Mouse (Mus musculus) lung, embryonic 16.5 days (tissue): ENCODE results near the gene Bag1. TPM values are rescaled to one million over a fixed set of nuclear protein-coding genes. Genes with fewer than 3 reads are reported as not detected.

ENCODE experiments used
- ATAC-seq: fragments of 200-750 bp; cut with Nextera tagmentation; 2 replicates; pipeline ENCODE4 v1.8.0; 2017; ENCODE audit warnings: low read depth, mild to moderate bottlenecking, moderate library complexity
- H3K27ac ChIP-seq: fragments of 300-500 bp; sonication (generic); 2 replicates; pipeline ENCODE4 v1.5.1; 2014; ENCODE audit warnings: mild to moderate bottlenecking, control low read depth, low read length
- H3K27me3 ChIP-seq: fragments of 300-500 bp; sonication (generic); 2 replicates; pipeline ENCODE4 v1.6.1; 2014; ENCODE audit warnings: low read depth, low read length, mixed read lengths; ENCODE audit not compliant: control insufficient read depth, insufficient read depth
- H3K36me3 ChIP-seq: fragments of 300-500 bp; sonication (generic); 2 replicates; pipeline ENCODE4 v1.6.1; 2014; ENCODE audit warnings: low read length; ENCODE audit not compliant: control insufficient read depth, insufficient read depth
- H3K4me1 ChIP-seq: fragments of 300-500 bp; sonication (generic); replicated peaks from 2 replicates; pipeline ENCODE4 v1.6.1; 2014; ENCODE audit warnings: low read length, mixed read lengths; ENCODE audit not compliant: control insufficient read depth, insufficient read depth
- H3K4me2 ChIP-seq: fragments of 300-500 bp; sonication (generic); 2 replicates; pipeline ENCODE4 v1.6.1; 2014; ENCODE audit warnings: low read depth, low read length, control low read depth
- H3K4me3 ChIP-seq: fragments of 300-500 bp; sonication (generic); 2 replicates; pipeline ENCODE4 v1.5.1; 2014; ENCODE audit warnings: mild to moderate bottlenecking, low read length, control low read depth
- H3K9ac ChIP-seq: fragments of 300-500 bp; sonication (generic); 2 replicates; pipeline ENCODE4 v1.6.1; 2014; ENCODE audit warnings: low read length, control low read depth
- H3K9me3 ChIP-seq: fragments of 300-500 bp; sonication (generic); 2 replicates; pipeline ENCODE4 v1.6.1; 2016; ENCODE audit warnings: low read length; ENCODE audit not compliant: control insufficient read depth
- WGBS: fragments of 180-500 bp; shearing (Covaris S2); extraction: QIAGEN DNeasy Blood & Tissue Kit; methylation state at CpG from one replicate; pipeline ENCODE4 v1.1.7; 2014; 5-methylcytosine and 5-hydroxymethylcytosine counted together
- polyA plus RNA-seq: library from polyadenylated mRNA; unstranded; fragments of >200 nt; fragmentation: Nextera tagmentation; extraction: Ambion mirVana; gene quantifications from 2 replicates; pipeline ENCODE4 v1.2.1, GENCODE M21; 2015

Gene Bag1
- polyA plus RNA-seq, 1 experiment from 2014 or later = 187 TPM

- H3K9me3 ChIP-seq = no peaks in the 10 kb centered on the region
- H3K4me2 ChIP-seq = peak overlapping the region; percentile 72
- peak overlapping the region; percentile 87 for H3K9ac ChIP-seq
- no peaks in the 10 kb centered on the region for H3K27me3 ChIP-seq
- H3K4me3 ChIP-seq = peak overlapping the region; percentile 90
- peaks cover 4% of the 10 kb centered on the region; the same call in 1 of the 2 replicates for H3K36me3 ChIP-seq
- 23% methylated on average over 13 of the region's 13 CpGs for WGBS
- no peak for ATAC-seq
- H3K4me1 ChIP-seq = peaks cover 7% of the 10 kb centered on the region; the same call in 1 of the 2 replicates
- H3K27ac ChIP-seq = peak overlapping the region; percentile 96; the same call in 1 of the 2 replicates
Observed at GRCm38 (mm10) chr4:40971744-40972143, 23.6 kb upstream of the Bag1 start.

DNA sequence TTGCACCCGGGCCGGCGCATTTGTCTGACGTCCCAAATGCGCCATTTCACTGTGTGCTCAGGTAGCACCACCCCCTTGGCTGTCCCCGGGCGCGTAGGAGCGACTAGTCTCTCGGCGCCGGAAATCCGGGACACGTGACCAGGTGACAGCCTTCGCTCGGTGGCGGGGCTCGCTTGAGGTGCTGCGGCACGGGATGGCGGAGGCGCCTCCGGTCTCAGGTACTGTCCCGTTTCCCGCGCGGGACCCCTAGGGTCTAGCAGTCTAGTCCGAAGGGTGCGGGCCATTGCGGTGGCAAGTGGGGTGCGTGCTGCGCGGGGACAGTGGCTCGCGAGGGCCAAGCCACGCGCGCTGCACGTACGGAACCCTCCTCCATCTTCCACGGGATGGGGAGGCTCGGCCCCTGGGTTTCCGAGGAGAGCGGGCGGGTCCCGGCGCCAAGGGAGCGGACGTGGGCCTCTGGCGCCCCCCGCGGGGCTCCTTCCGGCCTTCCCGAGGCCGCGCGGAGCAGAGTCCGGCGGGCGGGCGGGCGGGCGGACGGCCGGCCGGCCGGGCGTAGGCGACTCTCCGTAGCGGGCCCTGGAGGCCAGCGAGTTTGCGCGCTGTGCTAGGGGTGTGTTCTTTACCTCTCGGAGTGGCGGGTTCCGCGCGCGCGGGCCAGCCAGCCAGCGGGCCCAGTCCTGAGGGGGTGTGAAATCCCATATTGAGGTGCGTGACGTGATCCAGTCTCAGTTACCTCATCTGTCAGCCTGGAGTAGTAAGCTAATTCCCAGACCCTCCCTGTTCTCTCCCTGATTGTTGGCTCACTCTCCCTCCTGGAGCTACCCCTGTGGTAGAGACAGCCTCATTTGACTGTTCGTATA is 23.0 kb upstream of the Bag1 start, which contains the start of gene Nfx1:
TSS of gene Nfx1 (plus strand) at position 65 of the 860 bp plus-strand sequence.
- ATAC-seq = peak; percentile 97
- Histone ChIP-seq H3K4me2 (peak within 1 kb of the TSS; percentile 72), H3K9ac (peak within 1 kb of the TSS; percentile 87), H3K9me3 (no peaks in the 10 kb centered on the region), H3K4me3 (peak within 1 kb of the TSS; percentile 90), H3K27me3 (no peaks in the 10 kb centered on the region), H3K36me3 (peaks cover 3% of the 10 kb centered on the region; the same call in 1 of the 2 replicates), H3K27ac (peak within 1 kb of the TSS; percentile 96), H3K4me1 (peaks cover 7% of the 10 kb centered on the region; the same call in 1 of the 2 replicates)
- WGBS = under 1% methylated on average over 48 of the region's 85 CpGs

DNA sequence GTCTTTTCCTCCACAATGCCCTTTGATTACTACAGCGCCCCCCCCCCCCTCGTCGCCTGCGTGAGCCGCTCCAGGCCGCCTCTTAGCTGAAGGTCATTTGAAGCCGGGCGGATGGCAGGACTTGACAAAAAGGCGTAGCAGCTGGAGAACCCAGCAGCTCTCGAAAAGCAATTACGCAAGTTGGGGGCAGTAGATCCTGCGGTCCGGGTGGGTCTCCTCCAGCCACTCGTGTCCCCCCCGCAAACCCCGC is 22.4 kb upstream of the Bag1 start:
- Histone ChIP-seq H3K27me3 (no peaks in the 10 kb centered on the region), H3K4me3 (peak overlapping the region; percentile 90), H3K9ac (peak overlapping the region; percentile 87), H3K4me2 (peak overlapping the region; percentile 72), H3K9me3 (no peaks in the 10 kb centered on the region), H3K36me3 (peaks cover 4% of the 10 kb centered on the region; the same call in 1 of the 2 replicates), H3K4me1 (peaks cover 7% of the 10 kb centered on the region; the same call in 1 of the 2 replicates), H3K27ac (peak overlapping the region; percentile 96)
- under 1% methylated on average over 15 of the region's 16 CpGs for WGBS
- no peak; the same call in 1 of the 2 replicates for ATAC-seq

DNA sequence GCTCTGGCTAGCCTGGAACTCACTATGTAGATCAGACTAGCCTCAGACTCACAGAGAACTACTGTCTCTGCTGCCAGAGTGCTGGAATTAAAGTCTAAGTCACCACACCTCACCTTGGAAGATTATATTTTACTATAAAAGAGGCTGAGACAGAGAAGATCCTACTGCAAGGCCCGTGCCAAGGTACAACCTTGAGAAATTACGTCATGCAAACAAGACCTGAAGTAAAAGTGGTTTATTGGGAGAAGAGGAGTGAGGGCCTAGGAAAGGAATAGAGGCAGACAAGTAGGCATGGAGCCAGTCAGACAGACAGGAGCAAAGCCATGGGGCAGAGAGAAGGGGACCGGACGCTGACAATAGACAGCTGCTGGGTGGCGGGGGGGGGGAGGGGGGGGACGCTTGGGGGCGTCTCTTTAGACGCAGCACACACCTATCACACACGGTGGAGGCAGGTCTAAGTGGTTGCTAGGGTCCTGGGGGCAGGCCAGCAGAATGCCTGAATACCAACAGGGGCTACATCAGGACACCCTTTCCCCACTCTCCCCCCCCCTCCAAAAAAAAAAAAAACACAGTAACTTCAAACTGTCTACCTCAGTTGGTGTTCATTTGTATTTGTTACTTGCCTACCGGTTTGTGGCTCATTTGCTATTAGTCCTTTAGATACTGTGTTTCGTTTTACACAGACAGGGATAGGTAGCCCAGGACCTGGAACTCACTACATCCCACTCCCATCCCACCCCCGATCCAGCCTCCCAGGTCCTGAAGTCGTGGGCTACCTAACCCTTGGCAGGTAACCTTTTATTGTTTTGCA is 21.9 kb upstream of the Bag1 start:
- Histone ChIP-seq H3K27ac (peak overlapping the region; percentile 96), H3K4me3 (peak overlapping the region; percentile 90), H3K4me2 (peak overlapping the region; percentile 72), H3K36me3 (peaks cover 4% of the 10 kb centered on the region; the same call in 1 of the 2 replicates), H3K9ac (peak overlapping the region; percentile 87), H3K9me3 (no peaks in the 10 kb centered on the region), H3K4me1 (peaks cover 7% of the 10 kb centered on the region; the same call in 1 of the 2 replicates), H3K27me3 (no peaks in the 10 kb centered on the region)
- WGBS = 6% methylated on average over 12 of the region's 13 CpGs
- peak; percentile 34 for ATAC-seq

- Histone ChIP-seq H3K4me2 (no peak overlapping the region), H3K27me3 (no peaks in the 10 kb centered on the region), H3K27ac (no peak overlapping the region), H3K4me1 (peaks cover 7% of the 10 kb centered on the region; the same call in 1 of the 2 replicates), H3K9ac (no peak overlapping the region), H3K36me3 (peaks cover 9% of the 10 kb centered on the region; the same call in 1 of the 2 replicates), H3K4me3 (no peak overlapping the region), H3K9me3 (no peaks in the 10 kb centered on the region)
- ATAC-seq = no peak
- 58% methylated on average over 4 of the region's 4 CpGs for WGBS
Observed at GRCm38 (mm10) chr4:40969161-40969560, 21.1 kb upstream of the Bag1 start.

- no peaks in the 10 kb centered on the region for H3K4me1 ChIP-seq
- H3K9me3 ChIP-seq = no peaks in the 10 kb centered on the region
- H3K4me2 ChIP-seq = no peak overlapping the region
- H3K27me3 ChIP-seq = no peaks in the 10 kb centered on the region
- no peak overlapping the region for H3K9ac ChIP-seq
- H3K36me3 ChIP-seq = peaks cover 39% of the 10 kb centered on the region
- no peak for ATAC-seq
- 92% methylated on average over 3 of the region's 3 CpGs for WGBS
- H3K27ac ChIP-seq = no peak overlapping the region
- no peak overlapping the region for H3K4me3 ChIP-seq
Observed at GRCm38 (mm10) chr4:40963536-40963935, 15.4 kb upstream of the Bag1 start.

DNA sequence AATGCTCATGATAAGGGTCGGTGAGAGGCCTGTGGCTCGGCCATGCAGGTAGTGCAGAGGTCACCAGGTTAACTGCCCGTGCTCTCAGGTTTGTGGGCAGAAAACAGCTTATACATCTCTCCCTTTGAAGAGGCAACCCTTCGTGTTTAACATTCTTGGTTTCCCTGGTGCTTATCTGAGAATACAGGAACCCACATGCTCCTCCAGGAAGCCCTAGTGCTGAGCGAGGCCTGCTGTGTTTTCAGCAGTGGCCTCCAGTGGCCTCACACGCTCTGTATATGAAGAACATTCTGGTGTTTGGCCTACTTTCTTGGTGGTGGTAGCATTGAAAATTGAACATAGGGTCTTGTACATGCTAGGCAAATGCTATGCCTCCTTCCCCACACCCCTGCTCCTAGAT is 7.8 kb upstream of the Bag1 start:
- no peaks in the 10 kb centered on the region for H3K4me1 ChIP-seq
- H3K4me2 ChIP-seq = no peak overlapping the region
- no peak overlapping the region for H3K4me3 ChIP-seq
- no peaks in the 10 kb centered on the region for H3K27me3 ChIP-seq
- peaks cover 48% of the 10 kb centered on the region for H3K36me3 ChIP-seq
- WGBS = 64% methylated on average over 6 of the region's 6 CpGs
- H3K9me3 ChIP-seq = no peaks in the 10 kb centered on the region
- no peak overlapping the region for H3K9ac ChIP-seq
- ATAC-seq = no peak
- H3K27ac ChIP-seq = no peak overlapping the region

GRCm38 (mm10) chr4:40953521-40953920 is 5.4 kb upstream of the Bag1 start:
- Histone ChIP-seq H3K4me3 (no peak overlapping the region), H3K9me3 (no peaks in the 10 kb centered on the region), H3K27me3 (no peaks in the 10 kb centered on the region), H3K27ac (no peak overlapping the region), H3K4me1 (peaks cover 4% of the 10 kb centered on the region), H3K36me3 (peaks cover 42% of the 10 kb centered on the region), H3K4me2 (no peak overlapping the region), H3K9ac (no peak overlapping the region)
- WGBS = 91% methylated on average over 1 of the region's 1 CpGs
- no peak for ATAC-seq
